Mouse (Mus musculus) thymus, adult 2 months (tissue): ENCODE data around the gene Vmo1. TPM values are rescaled to one million over a fixed set of nuclear protein-coding genes. Genes with fewer than 3 reads are reported as not detected.

Source experiments
- DNase-seq: peaks from one replicate; pipeline ENCODE4 v3.0.0; 2021
- H3K27ac ChIP-seq: fragments of 200-500 bp; 2 replicates; pipeline ENCODE4 v1.5.1; 2012; ENCODE audit warnings: low read length, control low read depth; ENCODE audit not compliant: control insufficient read depth, insufficient read depth
- H3K27me3 ChIP-seq: fragments of 200-500 bp; 2 replicates; pipeline ENCODE4 v1.6.1; 2012; ENCODE audit warnings: mild to moderate bottlenecking, low read length, moderate library complexity, mixed read lengths; ENCODE audit not compliant: control insufficient read depth, insufficient read depth
- H3K36me3 ChIP-seq: fragments of 200-500 bp; 2 replicates; pipeline ENCODE4 v1.6.1; 2012; ENCODE audit warnings: mild to moderate bottlenecking, low read length, moderate library complexity; ENCODE audit not compliant: control insufficient read depth, insufficient read depth
- H3K4me1 ChIP-seq: fragments of 200-500 bp; replicated peaks from 2 replicates; pipeline ENCODE4 v1.6.1; 2012; ENCODE audit warnings: low read length; ENCODE audit not compliant: control insufficient read depth, insufficient read depth
- H3K4me3 ChIP-seq: fragments of 200-500 bp; 2 replicates; pipeline ENCODE4 v1.5.1; 2012; ENCODE audit warnings: mild to moderate bottlenecking, low read length, control low read depth, moderate library complexity; ENCODE audit not compliant: control insufficient read depth, insufficient read depth
- CTCF ChIP-seq: fragments of 200-500 bp; IDR thresholded peaks from 2 replicates; pipeline ENCODE4 v1.5.1; 2012; ENCODE audit warnings: mild to moderate bottlenecking, control low read depth, low read length, moderate library complexity, borderline replicate concordance; ENCODE audit not compliant: control insufficient read depth, poor library complexity, insufficient read depth; ENCODE audit errors: extremely low read depth
- POLR2A ChIP-seq: fragments of 200-500 bp; IDR thresholded peaks from 2 replicates; pipeline ENCODE4 v1.6.1; 2012; ENCODE audit warnings: mild to moderate bottlenecking, low read length, control low read depth, moderate library complexity; ENCODE audit not compliant: control insufficient read depth, poor library complexity, insufficient read depth; ENCODE audit errors: extremely low read depth
- WGBS: fragments of 180-500 bp; shearing (Covaris S2); methylation state at CpG from one replicate; pipeline ENCODE4 v1.1.7; 2018; 5-methylcytosine and 5-hydroxymethylcytosine counted together
- polyA plus RNA-seq: library from polyadenylated mRNA; depleted of rRNA; stranded (reverse); fragments of >200 nt; gene quantifications from 2 replicates; pipeline ENCODE4 v1.2.3, GENCODE M21; 2012; rRNA removed

Gene Vmo1
- polyA plus RNA-seq = 5.3 and 7.2 TPM in 2 replicates

GRCm38 (mm10) chr11:70514288-70514687 is at the start of gene Vmo1:
Gene Vmo1 (minus strand): TSS chr11:70514616.
- WGBS = 90% methylated on average over 7 of the region's 7 CpGs
- no peak within 1 kb of the TSS for H3K4me3 ChIP-seq
- H3K27ac ChIP-seq = peak within 1 kb of the TSS; percentile 45; the same call in 1 of the 2 replicates
- H3K4me1 ChIP-seq = peaks cover 5% of the 10 kb centered on the region
- DNase-seq = no peak
- H3K36me3 ChIP-seq = no peaks in the 10 kb centered on the region
- H3K27me3 ChIP-seq = no peaks in the 10 kb centered on the region
- no peak for TF ChIP-seq POLR2A
- no peak for TF ChIP-seq CTCF

DNA sequence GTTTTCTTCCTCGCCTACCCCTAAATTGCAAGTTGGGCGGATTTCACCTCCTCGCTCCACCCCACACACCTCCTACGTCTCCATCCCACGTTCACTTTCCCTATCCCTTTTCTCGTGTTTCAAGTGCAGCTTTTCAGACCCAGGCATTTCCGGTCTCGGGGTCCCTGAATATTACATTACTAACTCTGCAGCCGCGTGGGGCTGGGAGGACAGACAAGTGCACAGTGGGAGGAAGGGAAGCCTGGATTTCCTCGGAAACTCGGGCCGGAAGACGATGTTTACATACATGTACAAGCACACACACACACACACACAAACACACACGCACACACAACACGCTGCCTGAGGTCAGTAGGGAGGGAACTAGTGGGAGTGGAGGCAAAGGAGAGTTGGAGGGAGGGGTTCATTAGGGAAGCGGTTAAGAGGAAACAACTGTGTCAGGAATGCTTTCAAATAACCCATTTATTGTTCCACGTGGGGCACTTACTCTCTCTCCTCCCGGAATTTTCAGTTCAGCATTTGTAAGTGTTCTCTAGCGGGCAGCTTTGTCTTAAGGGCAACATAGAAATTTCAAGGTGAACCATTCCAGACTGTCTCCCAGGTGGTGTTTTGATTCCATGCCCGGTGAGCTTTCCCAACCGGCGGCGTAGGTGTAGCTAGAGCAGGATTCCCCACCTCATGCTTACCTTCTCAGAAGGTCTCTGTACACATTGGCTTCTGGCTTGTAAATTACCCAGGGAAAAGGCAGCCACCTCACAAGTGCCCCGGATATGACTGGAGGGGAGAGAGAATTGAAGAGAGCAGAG is 49.3 kb upstream of the Vmo1 start:
- TF ChIP-seq CTCF (no peak), POLR2A (no peak)
- Histone ChIP-seq H3K4me1 (peaks cover 10% of the 10 kb centered on the region), H3K36me3 (no peaks in the 10 kb centered on the region), H3K4me3 (peak overlapping the region; percentile 80), H3K27ac (peak overlapping the region; percentile 58; the same call in 1 of the 2 replicates), H3K27me3 (no peaks in the 10 kb centered on the region)
- peak; percentile 51 for DNase-seq
- WGBS = 9% methylated on average over 25 of the region's 25 CpGs

DNA sequence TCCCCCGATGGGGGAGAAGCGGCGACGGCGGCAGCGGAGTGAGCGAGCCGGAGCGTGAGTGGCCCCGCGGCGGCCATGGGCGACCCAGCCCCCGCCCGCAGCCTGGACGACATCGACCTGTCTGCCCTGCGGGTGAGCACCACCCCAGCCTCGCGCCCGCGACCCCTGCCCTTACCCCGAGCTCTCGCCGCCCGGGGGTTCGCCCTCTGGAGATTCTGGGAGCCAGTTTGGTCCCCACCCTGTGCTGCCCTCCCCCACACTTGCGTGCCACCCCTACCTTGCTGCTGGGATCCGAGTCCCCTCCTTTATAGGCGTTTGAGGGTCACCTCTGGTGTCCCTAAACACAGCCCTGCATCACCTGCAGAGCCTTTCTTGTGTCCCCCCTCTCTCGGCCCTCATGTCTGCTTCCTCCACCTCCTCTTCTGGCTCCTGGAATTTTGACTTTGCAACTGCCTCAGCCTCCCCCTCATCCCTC is 48.6 kb upstream of the Vmo1 start:
- Histone ChIP-seq H3K27ac (peak overlapping the region; percentile 58; the same call in 1 of the 2 replicates), H3K4me1 (peaks cover 10% of the 10 kb centered on the region), H3K36me3 (no peaks in the 10 kb centered on the region), H3K4me3 (peak overlapping the region; percentile 80), H3K27me3 (no peaks in the 10 kb centered on the region)
- WGBS = under 1% methylated on average over 30 of the region's 31 CpGs
- TF ChIP-seq CTCF (no peak), POLR2A (no peak)
- no peak for DNase-seq

- TF ChIP-seq CTCF = peak; percentile 72; the same call in 1 of the 2 replicates
- TF ChIP-seq POLR2A = peak; percentile 86
- under 1% methylated on average over 55 of the region's 57 CpGs for WGBS
- Histone ChIP-seq H3K4me3 (peak within 1 kb of the TSS; percentile 80), H3K27ac (peak within 1 kb of the TSS; percentile 58; the same call in 1 of the 2 replicates), H3K4me1 (peaks cover 10% of the 10 kb centered on the region), H3K36me3 (no peaks in the 10 kb centered on the region), H3K27me3 (no peaks in the 10 kb centered on the region)
- DNase-seq = peak; percentile 90
Observed at GRCm38 (mm10) chr11:70562287-70562994, 48.0 kb upstream of the Vmo1 start, which contains the start of gene Mink1. Gene Mink1 (plus strand): TSS chr11:70562881.

DNA sequence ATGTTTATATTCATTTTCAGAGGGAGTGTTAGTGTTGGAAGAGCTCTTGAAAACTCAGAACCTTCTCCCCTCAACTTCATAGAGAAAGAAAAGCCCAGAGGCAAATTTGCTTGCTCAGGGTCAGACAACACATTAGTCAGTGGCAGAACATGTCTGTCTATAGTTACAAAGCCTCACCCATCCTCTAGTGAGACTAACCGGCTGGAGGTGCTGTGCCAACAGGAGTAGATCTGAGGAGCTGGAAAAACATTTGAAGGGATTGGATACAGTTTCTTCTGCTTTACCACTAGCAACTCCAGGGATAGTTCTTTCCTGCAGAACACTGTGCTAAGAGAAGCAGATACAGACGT is 47.5 kb upstream of the Vmo1 start:
- H3K4me3 ChIP-seq = no peak overlapping the region
- TF ChIP-seq POLR2A (no peak), CTCF (no peak)
- peaks cover 10% of the 10 kb centered on the region for H3K4me1 ChIP-seq
- WGBS = 14% methylated on average over 2 of the region's 2 CpGs
- no peaks in the 10 kb centered on the region for H3K36me3 ChIP-seq
- no peak for DNase-seq
- H3K27me3 ChIP-seq = no peaks in the 10 kb centered on the region
- H3K27ac ChIP-seq = no peak overlapping the region

DNA sequence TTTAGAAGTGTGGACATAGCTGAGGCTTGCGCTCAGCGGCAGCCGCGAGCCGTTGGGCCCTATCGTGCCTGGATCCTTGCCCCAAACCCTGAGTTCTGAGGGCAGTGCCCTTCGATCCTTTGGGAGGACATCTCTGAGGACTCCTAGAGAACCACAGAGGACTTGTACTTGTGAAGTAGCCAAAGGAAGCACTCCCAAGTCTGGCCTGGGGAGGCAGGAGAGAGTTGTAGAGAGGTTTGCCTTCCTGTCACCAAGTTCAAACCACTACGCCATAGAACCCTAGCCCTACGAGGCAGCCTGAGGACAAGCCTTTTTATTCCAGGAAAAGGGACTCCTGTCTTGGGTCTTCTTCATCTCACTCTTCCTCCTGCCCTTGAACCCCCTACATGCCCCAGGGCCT is 43.1 kb upstream of the Vmo1 start:
- Histone ChIP-seq H3K36me3 (no peaks in the 10 kb centered on the region), H3K4me3 (no peak overlapping the region), H3K27me3 (no peaks in the 10 kb centered on the region), H3K27ac (no peak overlapping the region), H3K4me1 (peaks cover 4% of the 10 kb centered on the region)
- TF ChIP-seq CTCF = no peak
- no peak for TF ChIP-seq POLR2A
- 92% methylated on average over 9 of the region's 9 CpGs for WGBS
- no peak for DNase-seq
